Mouse (Mus musculus) cerebellum, adult 2 months (tissue): ENCODE measurements around the gene Ms4a8a.

ENCODE experiments used
- CTCF ChIP-seq: fragments of 200-500 bp; IDR thresholded peaks from 2 replicates; pipeline ENCODE4 v1.5.1; 2011; ENCODE audit warnings: low read depth, mild to moderate bottlenecking, control low read depth, low read length, moderate library complexity, borderline replicate concordance; ENCODE audit not compliant: insufficient read depth
- POLR2A ChIP-seq: fragments of 200-500 bp; IDR thresholded peaks from 2 replicates; pipeline ENCODE4 v1.6.1; 2011; ENCODE audit warnings: low read length, control low read depth, borderline replicate concordance; ENCODE audit not compliant: insufficient read depth

GRCm38 (mm10) chr19:11044996-11045711 lies 35.7 kb downstream of the Ms4a8a start:
- TF ChIP-seq CTCF, result no peak
- no peak for TF ChIP-seq POLR2A
